Mouse (Mus musculus) olfactory bulb, adult 2 months (tissue): ENCODE data around the gene Zfp64.

Source experiments
- CTCF ChIP-seq: fragments of 200-500 bp; IDR thresholded peaks from 2 replicates; pipeline ENCODE4 v1.5.1; 2012; ENCODE audit warnings: low read depth, mild to moderate bottlenecking, low read length, moderate library complexity; ENCODE audit not compliant: insufficient read depth
- POLR2A ChIP-seq: fragments of 200-500 bp; IDR thresholded peaks from 2 replicates; pipeline ENCODE4 v1.6.1; 2012; ENCODE audit warnings: mild to moderate bottlenecking, low read depth, low read length, moderate library complexity; ENCODE audit not compliant: insufficient read depth

GRCm38 (mm10) chr2:168920007-168920406 lies 35.4 kb downstream of the Zfp64 start:
- TF ChIP-seq POLR2A (no peak), CTCF (no peak)
